Mouse (Mus musculus): ENCODE results near the gene Apod.

GRCm38 (mm10) chr16:31312296-31312695 lies 2.3 kb downstream of the Apod start:
- no peak for TF ChIP-seq CTCF (IDR thresholded peaks at IDR 0.05; ENCODE audit: borderline replicate concordance, insufficient read depth, low read depth, low read length)
- TF ChIP-seq POLR2A (IDR thresholded peaks at IDR 0.05; ENCODE audit: borderline replicate concordance, insufficient read depth, low read length), result no peak
